Mouse (Mus musculus) hindbrain, embryonic 16.5 days (tissue): ENCODE measurements at regions not wholly inside any gene's neighbourhood (a gene's known extent, or its start where the extent isn't known, plus 50 kb on each side); places are given as distances from the start of the nearest gene placed in this dataset.
"Not testable (repeated sequence)": the region's sequence is repeated elsewhere in the genome, so short reads cannot be mapped to it uniquely, and the experiment has no call there.

Source experiments
- ATAC-seq: fragments of 200-750 bp; cut with Nextera tagmentation; 2 replicates; pipeline ENCODE4 v1.8.0; 2017; ENCODE audit warnings: moderate TSS enrichment, moderate library complexity
- H3K27ac ChIP-seq: fragments of 300-500 bp; sonication (generic); 2 replicates; pipeline ENCODE4 v1.5.1; 2014; ENCODE audit warnings: low read depth, mild to moderate bottlenecking, control low read depth, low read length, moderate library complexity
- H3K27me3 ChIP-seq: fragments of 300-500 bp; sonication (generic); replicated peaks from 2 replicates; pipeline ENCODE4 v1.6.1; 2014; ENCODE audit warnings: low read length; ENCODE audit not compliant: control insufficient read depth, insufficient read depth
- H3K36me3 ChIP-seq: fragments of 300-500 bp; sonication (generic); 2 replicates; pipeline ENCODE4 v1.6.1; 2014; ENCODE audit warnings: mild to moderate bottlenecking, low read length, moderate library complexity, mixed read lengths; ENCODE audit not compliant: control insufficient read depth, insufficient read depth
- H3K4me1 ChIP-seq: fragments of 300-500 bp; sonication (generic); 2 replicates; pipeline ENCODE4 v1.6.1; 2014; ENCODE audit warnings: low read depth, low read length; ENCODE audit not compliant: control insufficient read depth, insufficient read depth
- H3K4me2 ChIP-seq: fragments of 300-500 bp; sonication (generic); 2 replicates; pipeline ENCODE4 v1.6.1; 2014; ENCODE audit warnings: mild to moderate bottlenecking, low read length, control low read depth, moderate library complexity
- H3K4me3 ChIP-seq: fragments of 300-500 bp; sonication (generic); 2 replicates; pipeline ENCODE4 v1.5.1; 2014; ENCODE audit warnings: mild to moderate bottlenecking, low read length, control low read depth, moderate library complexity
- H3K9ac ChIP-seq: fragments of 300-500 bp; sonication (generic); 2 replicates; pipeline ENCODE4 v1.6.1; 2014; ENCODE audit warnings: low read depth, mild to moderate bottlenecking, control low read depth, low read length, moderate library complexity
- H3K9me3 ChIP-seq: fragments of 300-500 bp; sonication (generic); 2 replicates; pipeline ENCODE4 v1.6.1; 2014; ENCODE audit warnings: mild to moderate bottlenecking, low read length, moderate library complexity; ENCODE audit not compliant: control insufficient read depth
- WGBS: fragments of 180-500 bp; shearing (Covaris S2); extraction: QIAGEN DNeasy Blood & Tissue Kit; methylation state at CpG from one replicate; pipeline ENCODE4 v1.1.7; 2014; 5-methylcytosine and 5-hydroxymethylcytosine counted together

GRCm38 (mm10) chr3:4885916-4886315 is 864.7 kb upstream of the Gm8797 start:
- Histone ChIP-seq H3K4me2 (no peak overlapping the region), H3K4me3 (no peak overlapping the region), H3K9ac (no peak overlapping the region), H3K9me3 (no peaks in the 10 kb centered on the region), H3K27ac (no peak overlapping the region), H3K36me3 (no peaks in the 10 kb centered on the region), H3K27me3 (no peaks in the 10 kb centered on the region), H3K4me1 (no peaks in the 10 kb centered on the region)
- ATAC-seq = no peak
- WGBS = 86% methylated on average over 3 of the region's 3 CpGs

GRCm38 (mm10) chr3:4893108-4893507 is 857.5 kb upstream of the Gm8797 start:
- H3K4me2 ChIP-seq = no peak overlapping the region
- no peak overlapping the region for H3K4me3 ChIP-seq
- H3K9ac ChIP-seq = no peak overlapping the region
- H3K4me1 ChIP-seq = no peaks in the 10 kb centered on the region
- no peak overlapping the region for H3K27ac ChIP-seq
- peaks cover 2% of the 10 kb centered on the region; the same call in 1 of the 2 replicates for H3K9me3 ChIP-seq
- 85% methylated on average over 2 of the region's 2 CpGs for WGBS
- no peaks in the 10 kb centered on the region for H3K27me3 ChIP-seq
- no peaks in the 10 kb centered on the region for H3K36me3 ChIP-seq
- no peak for ATAC-seq

GRCm38 (mm10) chr3:4895811-4896210 is 854.8 kb upstream of the Gm8797 start:
- H3K36me3 ChIP-seq = no peaks in the 10 kb centered on the region
- H3K27me3 ChIP-seq = no peaks in the 10 kb centered on the region
- ATAC-seq = no peak
- no peak overlapping the region for H3K4me3 ChIP-seq
- no peaks in the 10 kb centered on the region for H3K4me1 ChIP-seq
- H3K9ac ChIP-seq = no peak overlapping the region
- H3K27ac ChIP-seq = no peak overlapping the region
- 78% methylated on average over 2 of the region's 2 CpGs for WGBS
- peaks cover 2% of the 10 kb centered on the region; the same call in 1 of the 2 replicates for H3K9me3 ChIP-seq
- H3K4me2 ChIP-seq = no peak overlapping the region

GRCm38 (mm10) chr3:4907556-4907955 is 843.0 kb upstream of the Gm8797 start:
- H3K4me1 ChIP-seq, H3K9me3 ChIP-seq, H3K36me3 ChIP-seq, H3K27ac ChIP-seq, H3K27me3 ChIP-seq, ATAC-seq, H3K9ac ChIP-seq, H3K4me3 ChIP-seq, H3K4me2 ChIP-seq: not testable (repeated sequence)
- 87% methylated on average over 2 of the region's 2 CpGs for WGBS

GRCm38 (mm10) chr3:4930731-4931130 is 819.9 kb upstream of the Gm8797 start:
- H3K9me3 ChIP-seq, H3K36me3 ChIP-seq, ATAC-seq, H3K9ac ChIP-seq, H3K27ac ChIP-seq, H3K4me1 ChIP-seq, H3K4me2 ChIP-seq, H3K4me3 ChIP-seq, H3K27me3 ChIP-seq: not testable (repeated sequence)
- 93% methylated on average over 3 of the region's 3 CpGs for WGBS

- H3K4me2 ChIP-seq = no peak overlapping the region
- 91% methylated on average over 1 of the region's 1 CpGs for WGBS
- H3K9ac ChIP-seq = no peak overlapping the region
- H3K4me1 ChIP-seq = no peaks in the 10 kb centered on the region
- H3K27me3 ChIP-seq = no peaks in the 10 kb centered on the region
- H3K36me3 ChIP-seq = no peaks in the 10 kb centered on the region
- no peaks in the 10 kb centered on the region for H3K9me3 ChIP-seq
- ATAC-seq = no peak
- H3K4me3 ChIP-seq = no peak overlapping the region
- H3K27ac ChIP-seq = no peak overlapping the region
Measured at GRCm38 (mm10) chr3:4971496-4971895, 779.1 kb upstream of the Gm8797 start.

- 61% methylated on average over 3 of the region's 3 CpGs for WGBS
- ATAC-seq = peak; percentile 52; the same call in 1 of the 2 replicates
- H3K27ac ChIP-seq = no peak overlapping the region
Measured at GRCm38 (mm10) chr3:4973278-4973677, 777.3 kb upstream of the Gm8797 start.

GRCm38 (mm10) chr3:4973764-4974163 is 776.8 kb upstream of the Gm8797 start:
- H3K27me3 ChIP-seq = no peaks in the 10 kb centered on the region
- H3K4me2 ChIP-seq = no peak overlapping the region
- no peak overlapping the region for H3K9ac ChIP-seq
- H3K9me3 ChIP-seq = no peaks in the 10 kb centered on the region
- H3K4me3 ChIP-seq = no peak overlapping the region
- H3K27ac ChIP-seq = no peak overlapping the region
- no peak for ATAC-seq
- WGBS = 53% methylated on average over 2 of the region's 2 CpGs
- no peaks in the 10 kb centered on the region for H3K4me1 ChIP-seq
- no peaks in the 10 kb centered on the region for H3K36me3 ChIP-seq

More at GRCm38 (mm10) chr3:4973278-4973677, 777.3 kb upstream of the Gm8797 start:
- no peak overlapping the region for H3K4me3 ChIP-seq
- H3K36me3 ChIP-seq = no peaks in the 10 kb centered on the region
- H3K9me3 ChIP-seq = no peaks in the 10 kb centered on the region
- H3K27me3 ChIP-seq = no peaks in the 10 kb centered on the region
- no peak overlapping the region for H3K9ac ChIP-seq
- no peaks in the 10 kb centered on the region for H3K4me1 ChIP-seq
- no peak overlapping the region for H3K4me2 ChIP-seq

- Histone ChIP-seq H3K4me2 (no peak overlapping the region), H3K27me3 (no peaks in the 10 kb centered on the region), H3K36me3 (no peaks in the 10 kb centered on the region), H3K4me3 (no peak overlapping the region), H3K9me3 (no peaks in the 10 kb centered on the region), H3K4me1 (no peaks in the 10 kb centered on the region), H3K9ac (no peak overlapping the region), H3K27ac (no peak overlapping the region)
- WGBS = 6% methylated on average over 1 of the region's 1 CpGs
- no peak for ATAC-seq
Measured at GRCm38 (mm10) chr3:4974659-4975058, 775.9 kb upstream of the Gm8797 start.

GRCm38 (mm10) chr3:4976344-4976743 is 774.3 kb upstream of the Gm8797 start:
- H3K27ac ChIP-seq = no peak overlapping the region

More at GRCm38 (mm10) chr3:4976344-4976743, 774.3 kb upstream of the Gm8797 start:
- Histone ChIP-seq H3K9me3 (no peaks in the 10 kb centered on the region), H3K4me3 (no peak overlapping the region), H3K36me3 (no peaks in the 10 kb centered on the region), H3K4me1 (no peaks in the 10 kb centered on the region), H3K9ac (no peak overlapping the region), H3K27me3 (no peaks in the 10 kb centered on the region), H3K4me2 (no peak overlapping the region)
- peak; percentile 67 for ATAC-seq
- 20% methylated on average over 1 of the region's 1 CpGs for WGBS
